25 mouse cellular contexts compared by ENCODE assay signal in genomic region chr3:50940656-50941055, GRCm38 (mm10).
"Had no signal": no experiment of that assay in that cellular context is flagged by ENCODE, and none has a peak within 500 bp of the region (broad histone marks: within the 10 kb centered on the region; RNA-seq: fewer than 3 reads in every experiment).

No protein-coding gene starts in this region.

- H3K4me2 ChIP-seq: forebrain, embryonic 15.5 days; heart, embryonic 11.5 days; heart, embryonic 13.5 days; heart, embryonic 15.5 days; hindbrain, embryonic 14.5 days; kidney, embryonic 15.5 days; limb, embryonic 13.5 days; limb, embryonic 15.5 days had no signal

- ATAC-seq: forebrain, embryonic 15.5 days; forebrain, postnatal 0 days; hindbrain, postnatal 0 days; intestine, embryonic 16.5 days had no signal

- H3K36me3 ChIP-seq: forebrain, embryonic 15.5 days; heart, embryonic 13.5 days; heart, embryonic 15.5 days; kidney, embryonic 15.5 days; limb, embryonic 13.5 days; limb, embryonic 15.5 days had no signal

- DNase-seq: forebrain, postnatal 0 days; gastrocnemius, postnatal 14 days; gastrocnemius, postnatal 36 days; heart, adult 18-20 months; heart, postnatal 14 days; heart, postnatal 36 days; kidney, adult 11 months; kidney, adult 2 months; kidney, adult 9 months; kidney, postnatal 14 days; kidney, postnatal 36 days; layer of hippocampus, adult 9-11 months; layer of hippocampus, postnatal 36 days; left cerebral cortex, postnatal 4 days had no signal

- H3K27ac ChIP-seq: forebrain, embryonic 15.5 days; heart, embryonic 13.5 days; heart, embryonic 15.5 days; hindbrain, embryonic 14.5 days; hindbrain, postnatal 0 days; kidney, embryonic 15.5 days; kidney, postnatal 0 days; limb, embryonic 13.5 days; limb, embryonic 15.5 days had no signal

- H3K4me3 ChIP-seq: forebrain, embryonic 15.5 days; heart, embryonic 13.5 days; heart, embryonic 15.5 days; kidney, embryonic 15.5 days; limb, embryonic 13.5 days; limb, embryonic 15.5 days had no signal

- H3K9me3 ChIP-seq: forebrain, embryonic 15.5 days; heart, embryonic 13.5 days; heart, embryonic 15.5 days; kidney, embryonic 15.5 days; limb, embryonic 13.5 days; limb, embryonic 15.5 days had no signal

- H3K4me1 ChIP-seq: forebrain, embryonic 15.5 days; heart, embryonic 13.5 days; heart, embryonic 15.5 days; kidney, embryonic 15.5 days; limb, embryonic 15.5 days had no signal

- H3K9ac ChIP-seq: forebrain, embryonic 15.5 days; forebrain, postnatal 0 days; heart, embryonic 13.5 days; heart, embryonic 15.5 days; hindbrain, embryonic 14.5 days; kidney, embryonic 15.5 days; limb, embryonic 13.5 days; limb, embryonic 15.5 days had no signal

- H3K27me3 ChIP-seq: forebrain, embryonic 15.5 days; heart, embryonic 13.5 days; heart, embryonic 15.5 days; kidney, embryonic 15.5 days; limb, embryonic 13.5 days; limb, embryonic 15.5 days had no signal
